Mouse (Mus musculus) kidney, postnatal 10 days (tissue): ENCODE measurements around the gene Btbd11.

Source experiments
- DNase-seq: peaks from one replicate; pipeline ENCODE4 v3.0.0; 2021; ENCODE audit warnings: mixed read lengths

Btbd11 gene

GRCm38 (mm10) chr10:85598603-85599542 lies 212.3 kb downstream of the Btbd11 start:
- DNase-seq, result peak; percentile 50

DNA sequence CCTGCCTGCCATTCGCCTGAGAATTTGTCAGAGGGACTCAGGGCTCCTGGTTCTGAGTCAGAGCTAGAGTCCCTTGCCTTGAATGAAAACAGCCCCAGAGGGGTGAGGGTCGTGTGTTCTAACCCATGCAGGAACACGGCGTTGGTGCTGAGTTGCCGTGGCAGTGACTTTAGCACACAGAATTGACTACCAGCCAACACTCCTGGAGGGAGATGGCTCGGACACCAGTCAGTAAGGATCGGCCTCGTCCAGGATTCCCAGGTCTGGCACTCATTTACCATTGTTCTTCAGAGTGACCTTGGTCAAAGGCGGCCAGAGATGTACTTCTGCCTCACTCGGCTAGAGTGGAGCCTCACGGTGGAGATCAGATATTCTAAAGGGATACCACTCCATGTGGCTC lies 215.9 kb downstream of the Btbd11 start:
- no peak for DNase-seq

GRCm38 (mm10) chr10:85604556-85604955 lies 217.9 kb downstream of the Btbd11 start:
- no peak for DNase-seq

- no peak for DNase-seq
Measured at GRCm38 (mm10) chr10:85608550-85609278, 222.1 kb downstream of the Btbd11 start.

DNA sequence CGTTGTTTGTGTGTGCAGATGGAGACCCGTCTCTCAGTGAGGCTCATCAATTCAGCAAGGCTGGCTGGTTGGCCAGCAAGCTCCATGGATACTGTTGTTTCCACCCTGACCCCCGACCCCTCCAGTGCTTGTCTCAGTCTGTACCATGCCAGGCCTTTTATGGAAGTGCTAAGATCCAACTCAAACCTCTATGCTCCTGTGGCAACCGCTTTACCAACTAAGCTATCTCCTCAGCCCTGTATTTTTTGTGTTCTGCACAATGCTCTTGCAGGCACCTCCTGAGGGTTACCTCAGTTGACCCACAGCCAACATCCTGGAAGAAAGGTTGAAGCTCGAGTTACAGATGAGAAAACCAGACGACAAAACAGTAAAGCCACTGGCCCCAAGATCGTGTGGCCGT lies 230.5 kb downstream of the Btbd11 start:
- DNase-seq, result no peak

DNA sequence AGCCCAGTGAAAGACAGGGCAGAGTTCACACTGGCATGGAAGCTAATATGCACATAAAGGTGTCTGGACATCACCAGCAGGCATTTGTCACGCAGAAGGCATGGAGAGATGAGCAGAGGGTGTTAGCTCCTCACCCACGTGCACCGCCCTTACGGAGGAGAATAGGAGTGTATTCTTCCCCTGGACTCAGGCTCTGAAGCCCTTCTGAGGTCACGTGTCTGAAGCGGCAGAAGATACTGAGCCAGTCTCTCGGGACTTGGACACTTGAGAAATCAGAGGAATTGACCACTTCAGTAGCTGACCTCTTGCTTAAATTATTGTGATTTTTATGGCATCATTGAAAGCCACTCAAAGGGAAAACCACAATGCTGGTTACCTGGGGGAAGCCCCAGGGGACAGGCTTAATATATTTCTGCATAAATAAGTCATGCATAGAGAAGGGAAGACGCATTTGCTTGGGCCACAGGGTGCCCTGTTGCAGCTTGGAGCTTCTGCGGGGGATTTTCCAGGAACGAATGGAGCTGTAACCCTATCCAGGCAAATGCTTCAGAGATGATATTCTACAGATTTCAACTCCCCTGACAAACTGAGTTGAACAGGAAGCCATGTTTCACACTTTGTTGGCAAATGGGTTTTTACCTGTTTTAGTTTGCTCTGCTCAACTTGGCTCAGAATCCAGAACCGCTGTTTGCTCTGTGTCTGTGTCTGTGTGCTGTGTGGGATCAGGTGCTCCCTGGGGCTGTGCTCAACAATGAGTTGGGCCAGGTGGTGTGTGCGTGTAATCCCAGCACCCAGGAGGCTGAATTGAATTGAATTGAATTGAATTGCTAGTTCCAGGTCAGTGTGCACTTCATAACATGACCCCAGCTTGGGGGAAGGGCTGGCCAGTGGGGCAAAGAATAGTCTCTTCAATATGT lies 231.1 kb downstream of the Btbd11 start:
- DNase-seq, result no peak

DNA sequence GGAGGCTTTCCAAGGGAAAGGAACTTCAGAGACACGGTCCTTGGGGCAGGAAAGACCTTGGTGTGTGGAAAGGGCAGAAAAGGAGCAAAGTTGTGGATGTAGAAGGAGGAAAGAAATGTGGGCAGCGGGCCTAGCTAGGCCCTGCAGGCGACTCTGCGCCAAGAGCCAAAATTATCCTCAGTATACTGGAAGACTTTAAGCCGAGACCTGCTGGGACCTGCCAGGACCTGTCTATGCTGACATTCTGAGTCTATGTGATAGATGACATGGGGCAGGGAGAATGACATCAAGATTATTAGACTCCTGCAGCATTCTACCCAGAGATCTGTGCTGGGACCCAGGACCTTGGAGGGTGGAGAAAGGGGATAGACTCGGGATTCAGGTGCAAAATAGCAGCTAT lies 234.5 kb downstream of the Btbd11 start:
- DNase-seq, result no peak

DNA sequence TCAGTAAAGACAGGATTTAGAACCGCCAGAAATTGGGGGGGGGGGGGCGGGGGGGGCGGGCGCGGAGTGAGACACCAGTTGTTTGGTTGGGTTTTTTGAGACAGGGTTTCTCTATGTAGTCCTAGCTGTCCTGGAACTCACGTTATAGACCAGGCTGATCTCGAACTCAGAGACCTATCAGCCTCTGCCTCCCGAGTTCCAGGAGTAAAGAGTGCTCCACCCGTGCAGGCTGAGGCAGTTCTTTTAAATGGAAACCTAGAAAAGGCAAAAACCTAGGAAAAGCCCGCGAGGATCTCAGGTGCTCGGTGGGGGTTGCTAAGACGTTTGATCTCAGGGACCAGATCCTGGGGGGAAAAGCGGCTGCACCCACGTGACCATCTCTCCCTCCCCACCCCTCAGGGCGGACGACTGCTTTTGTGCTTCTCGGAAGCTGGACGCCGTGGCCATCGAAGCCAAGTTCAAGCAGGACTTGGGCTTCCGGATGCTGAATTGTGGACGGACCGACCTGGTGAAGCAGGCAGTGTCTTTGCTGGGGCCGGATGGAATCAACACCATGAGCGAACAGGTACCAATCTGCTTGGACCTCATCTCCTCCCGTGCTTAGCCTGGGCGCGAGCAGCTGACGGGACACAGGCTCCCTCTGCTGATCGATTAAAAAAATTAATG lies 238.0 kb downstream of the Btbd11 start:
- DNase-seq, result peak; percentile 62

DNA sequence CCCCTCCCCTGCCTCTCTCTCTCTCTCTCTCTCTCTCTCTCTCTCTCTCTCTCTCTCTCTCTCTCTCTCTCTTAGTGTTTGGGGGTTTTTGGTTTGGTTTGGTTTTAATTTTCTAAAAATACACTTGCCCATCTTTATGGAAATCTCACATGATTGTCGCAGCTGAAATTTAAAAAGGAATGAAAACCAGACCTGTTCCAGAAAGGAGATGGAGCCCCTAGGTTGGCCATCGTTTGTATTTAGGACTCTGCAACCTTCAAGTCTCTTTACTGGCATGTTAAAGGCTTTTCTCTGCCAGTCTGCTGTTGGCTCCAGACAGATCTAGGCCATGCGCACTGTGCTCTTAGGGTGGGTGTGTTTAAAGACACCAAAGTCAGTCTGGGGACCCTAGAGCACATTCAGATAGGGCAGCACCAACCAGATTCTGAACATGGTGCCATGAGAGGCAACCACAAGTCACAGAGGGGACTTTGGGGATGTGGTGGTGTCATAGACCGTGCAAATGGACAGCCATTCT lies 238.6 kb downstream of the Btbd11 start:
- DNase-seq, result no peak

DNA sequence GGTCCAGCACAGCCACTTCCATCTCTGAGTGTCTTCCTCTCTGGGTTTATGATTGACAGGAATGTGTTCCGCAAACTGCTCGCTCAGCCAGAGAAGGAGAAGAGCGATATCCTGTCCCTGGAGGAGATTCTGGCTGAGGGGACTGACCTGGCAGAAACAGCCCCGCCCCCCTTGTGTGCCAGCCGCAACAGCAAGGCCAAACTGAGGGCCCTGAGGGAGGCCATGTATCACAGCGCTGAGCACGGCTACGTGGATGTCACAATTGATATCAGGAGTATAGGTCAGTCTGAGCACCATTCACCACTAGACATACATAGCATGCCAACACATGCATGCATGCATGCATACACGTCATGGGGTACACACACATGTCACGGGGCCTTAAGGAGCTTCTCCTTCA lies 245.4 kb downstream of the Btbd11 start:
- peak; percentile 16 for DNase-seq

- no peak for DNase-seq
Measured at GRCm38 (mm10) chr10:85633577-85633976, 247.0 kb downstream of the Btbd11 start.

DNA sequence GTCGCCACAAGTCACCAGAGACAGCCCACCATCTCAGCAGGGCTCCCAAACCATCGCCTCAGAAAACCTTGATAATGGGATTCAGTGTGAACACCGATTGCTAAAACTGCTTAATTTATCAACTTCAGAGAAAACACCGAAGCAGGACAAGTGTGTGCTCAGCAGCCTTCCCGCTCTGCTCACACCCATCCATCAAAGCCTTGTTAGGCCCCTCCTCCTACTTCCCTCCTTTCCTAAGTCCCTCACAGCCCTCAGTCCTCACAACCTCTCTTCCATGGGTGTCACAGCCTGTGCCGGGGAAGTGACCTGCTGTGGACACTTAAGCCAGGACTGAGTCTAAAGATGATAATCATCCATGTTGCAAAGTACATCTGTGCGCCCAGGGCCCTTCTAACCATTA lies 251.0 kb downstream of the Btbd11 start:
- DNase-seq, result no peak

- DNase-seq, result no peak
Measured at GRCm38 (mm10) chr10:85638141-85638540, 251.5 kb downstream of the Btbd11 start.

GRCm38 (mm10) chr10:85639581-85639980 lies 253.0 kb downstream of the Btbd11 start:
- no peak for DNase-seq

- DNase-seq, result no peak
Measured at GRCm38 (mm10) chr10:85640408-85640807, 253.8 kb downstream of the Btbd11 start.

- DNase-seq, result no peak
Measured at GRCm38 (mm10) chr10:85645346-85645745, 258.7 kb downstream of the Btbd11 start.

GRCm38 (mm10) chr10:85651706-85652105 lies 265.1 kb downstream of the Btbd11 start:
- DNase-seq, result peak; percentile 55

DNA sequence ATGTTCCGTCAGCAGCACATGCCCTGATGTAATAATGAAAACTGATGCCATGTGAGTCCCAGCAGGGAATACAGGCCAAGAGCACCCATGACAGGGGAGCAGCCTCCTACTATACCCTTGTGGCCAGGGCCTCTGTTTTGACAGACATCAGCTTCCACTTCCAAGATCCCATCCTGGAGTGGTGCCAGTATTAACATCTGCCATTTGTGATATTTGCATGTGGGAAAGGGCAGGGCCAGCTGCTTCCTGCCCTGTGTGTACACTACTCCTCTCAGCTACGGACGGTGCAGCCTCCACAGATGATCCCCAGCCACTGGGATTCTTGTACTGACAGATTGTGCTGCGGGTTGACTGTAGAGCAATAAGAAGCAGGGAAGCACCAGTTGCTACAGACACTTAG lies 269.3 kb downstream of the Btbd11 start:
- DNase-seq, result peak; percentile 46

- DNase-seq, result no peak
Measured at GRCm38 (mm10) chr10:85657886-85658285, 271.3 kb downstream of the Btbd11 start.

DNA sequence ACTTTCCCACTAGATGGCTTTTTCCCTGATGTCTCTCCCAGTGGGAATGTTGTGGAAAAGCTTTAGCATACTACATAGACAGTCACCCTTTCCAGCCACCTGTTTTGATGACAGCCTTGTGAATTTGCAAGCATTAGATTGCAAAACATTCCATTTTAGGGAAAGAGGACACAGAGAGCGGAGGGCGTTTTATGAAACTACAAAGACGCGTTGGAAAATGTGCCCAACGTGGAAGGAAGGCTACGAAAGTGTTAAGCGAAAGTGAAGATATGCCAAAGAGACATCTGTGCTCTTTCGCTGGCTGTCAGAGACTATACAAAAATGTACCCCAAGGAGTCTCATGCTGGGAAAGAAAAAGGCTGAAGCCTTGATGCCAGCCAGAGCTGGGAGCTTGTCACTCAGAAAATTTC lies 286.9 kb downstream of the Btbd11 start:
- no peak for DNase-seq

DNA sequence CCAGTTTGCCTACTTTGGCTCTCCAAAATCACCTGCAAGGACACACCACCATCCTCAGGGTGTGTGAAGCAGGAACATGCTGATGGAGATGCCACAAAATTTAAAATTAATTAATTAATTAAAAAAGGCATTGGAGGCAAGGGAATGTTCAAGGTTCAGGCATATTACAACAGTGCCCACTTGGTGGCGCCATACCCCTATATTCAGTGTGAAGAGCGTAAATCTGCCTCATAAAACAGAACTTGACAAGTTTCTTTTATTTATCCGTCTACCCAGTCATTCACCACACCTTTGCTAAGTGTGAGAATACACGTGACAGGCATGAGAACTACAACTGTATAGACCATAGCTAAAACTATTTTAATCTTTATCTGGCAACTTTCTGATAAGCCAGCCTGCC lies 292.0 kb downstream of the Btbd11 start:
- peak; percentile 61 for DNase-seq

DNA sequence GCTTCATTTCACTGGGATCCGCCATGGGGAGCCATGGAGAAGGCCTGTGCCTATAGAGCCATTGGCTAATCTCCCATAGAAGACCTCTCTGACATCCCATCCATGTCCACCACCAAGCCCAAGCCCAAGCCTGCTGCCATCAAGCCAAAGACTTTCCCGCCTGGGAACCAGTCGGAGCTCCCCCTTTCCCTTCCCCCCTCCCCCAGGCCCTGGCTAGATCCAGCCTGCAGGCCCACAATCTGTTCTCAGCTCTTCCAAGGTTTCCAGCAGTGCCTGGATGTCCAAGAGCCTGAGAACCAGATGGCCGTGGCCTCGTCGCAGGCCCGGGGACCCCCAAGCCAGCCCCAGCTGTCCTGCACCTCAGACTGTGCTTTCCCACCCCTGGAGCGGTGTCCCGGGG lies 295.8 kb downstream of the Btbd11 start:
- DNase-seq, result no peak
